Mouse (Mus musculus): ENCODE data around the gene Frmd6.

The Frmd6 gene

GRCm38 (mm10) chr12:70904471-70904870, 79.2 kb downstream of the Frmd6 start:
- DNase-seq (ENCODE audit: low spot score) = no peak

- no peak for DNase-seq (ENCODE audit: low spot score)
These were observed 81.6 kb downstream of the Frmd6 start for GRCm38 (mm10) chr12:70906867-70907266.

GRCm38 (mm10) chr12:70907651-70908050, 82.3 kb downstream of the Frmd6 start:
- DNase-seq (ENCODE audit: low spot score) = no peak

- no peak for DNase-seq (ENCODE audit: low spot score)
These were observed 82.8 kb downstream of the Frmd6 start for GRCm38 (mm10) chr12:70908076-70908475.

GRCm38 (mm10) chr12:70910241-70910720, 85.0 kb downstream of the Frmd6 start:
- peak; percentile 62 for DNase-seq (ENCODE audit: low spot score)

GRCm38 (mm10) chr12:70911029-70911428, 85.7 kb downstream of the Frmd6 start:
- DNase-seq (ENCODE audit: low spot score) = peak; percentile 70

- DNase-seq (ENCODE audit: low spot score) = no peak
These were observed 86.5 kb downstream of the Frmd6 start for GRCm38 (mm10) chr12:70911676-70912379.

GRCm38 (mm10) chr12:70913429-70913828, 88.1 kb downstream of the Frmd6 start:
- peak; percentile 81 for DNase-seq (ENCODE audit: low spot score)

GRCm38 (mm10) chr12:70914387-70914786, 89.1 kb downstream of the Frmd6 start:
- DNase-seq (ENCODE audit: low spot score) = peak; percentile 52

- DNase-seq (ENCODE audit: low spot score) = no peak
These were observed 104.5 kb downstream of the Frmd6 start for GRCm38 (mm10) chr12:70929781-70930180.

GRCm38 (mm10) chr12:70937150-70937549, 111.8 kb downstream of the Frmd6 start:
- no peak for DNase-seq (ENCODE audit: low spot score)

- peak; percentile 83 for DNase-seq (ENCODE audit: low spot score)
These were observed 112.5 kb downstream of the Frmd6 start, which contains the start of gene Actr10 for GRCm38 (mm10) chr12:70937571-70938384. Gene Actr10 (plus strand): TSS chr12:70937857.

GRCm38 (mm10) chr12:70940806-70941205, 115.5 kb downstream of the Frmd6 start:
- DNase-seq (ENCODE audit: low spot score) = no peak

GRCm38 (mm10) chr12:70944181-70944580, 118.9 kb downstream of the Frmd6 start:
- no peak for DNase-seq (ENCODE audit: low spot score)

- no peak for DNase-seq (ENCODE audit: low spot score)
These were observed 121.4 kb downstream of the Frmd6 start for GRCm38 (mm10) chr12:70946585-70947256.

Data from c-Kit-positive CD71-positive TER-119-positive erythroid progenitor cells, embryonic 14.5 days (primary cell).